Mouse (Mus musculus) brain, embryonic 14.5 days (tissue): ENCODE results near the gene Pex14. TPM values are rescaled to one million over a fixed set of nuclear protein-coding genes. Genes with fewer than 3 reads are reported as not detected.
A peak's percentile ranks its signal among the peaks of the same experiment; 100 is the strongest.

Experiments
- DNase-seq: peaks from one replicate; pipeline ENCODE4 v3.0.0-alpha.2; 2011; ENCODE audit warnings: low read depth
- CTCF ChIP-seq: fragments of 200-500 bp; IDR thresholded peaks from 2 replicates; pipeline ENCODE4 v1.5.1; 2012; ENCODE audit warnings: inconsistent platforms, mild to moderate bottlenecking, moderate library complexity, borderline replicate concordance; ENCODE audit not compliant: insufficient read depth, insufficient read length; ENCODE audit errors: extremely low read depth
- POLR2A ChIP-seq: fragments of 200-500 bp; IDR thresholded peaks from 2 replicates; pipeline ENCODE4 v1.6.1; 2012; ENCODE audit warnings: mild to moderate bottlenecking, inconsistent platforms, borderline replicate concordance; ENCODE audit not compliant: poor library complexity, insufficient read depth, insufficient read length, severe bottlenecking; ENCODE audit errors: extremely low read depth
- polyA plus RNA-seq: library from polyadenylated mRNA; depleted of rRNA; stranded (reverse); fragments of >200 nt; gene quantifications from 2 replicates; pipeline ENCODE4 v1.2.3, GENCODE M21; 2012

Pex14 gene
- polyA plus RNA-seq, 1 experiment: 35.1 TPM

DNA sequence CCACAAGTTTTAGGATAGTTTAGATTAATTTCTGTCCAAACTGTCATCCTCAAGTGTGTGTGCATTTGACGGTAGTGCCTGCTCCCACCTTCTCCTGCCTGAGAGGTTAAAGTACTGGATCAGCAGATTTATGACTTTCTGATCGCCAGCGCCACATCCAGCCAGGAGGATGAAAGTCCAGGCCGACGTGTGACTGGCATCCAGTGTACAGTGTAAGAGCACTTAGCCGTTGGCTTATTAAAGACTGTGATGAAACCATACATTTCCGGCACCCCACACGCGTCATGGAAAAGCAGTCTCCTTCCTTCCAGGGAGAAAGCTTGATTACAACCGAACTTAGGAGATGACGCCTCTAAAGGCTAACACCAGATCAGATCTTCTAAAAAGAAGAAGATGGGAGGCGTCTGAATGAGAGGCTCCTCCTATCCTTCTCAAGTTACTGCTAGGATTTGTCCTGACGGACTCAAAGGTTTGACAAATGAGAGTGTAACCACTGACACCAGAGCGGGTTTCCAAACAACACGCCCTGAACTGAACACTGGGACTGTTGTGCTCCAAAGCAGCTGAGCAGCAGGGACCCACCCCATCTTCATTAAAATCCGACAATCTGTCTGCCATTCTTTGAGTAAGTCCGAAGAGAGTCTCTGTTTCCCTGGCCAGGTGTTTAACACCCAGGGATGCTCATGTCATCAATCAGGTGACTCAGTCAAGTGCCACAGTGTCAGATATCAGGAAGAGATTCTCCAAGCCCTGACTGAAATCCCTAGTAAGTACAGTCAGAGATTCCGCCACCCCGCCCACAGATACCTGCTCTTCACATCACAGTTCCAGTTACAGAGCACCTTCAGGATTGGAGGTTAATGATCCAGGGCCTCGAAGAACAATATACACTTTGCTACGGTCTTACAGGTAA lies 37.0 kb downstream of the Pex14 start:
- no peak for DNase-seq
- TF ChIP-seq POLR2A (no peak), CTCF (no peak)

DNA sequence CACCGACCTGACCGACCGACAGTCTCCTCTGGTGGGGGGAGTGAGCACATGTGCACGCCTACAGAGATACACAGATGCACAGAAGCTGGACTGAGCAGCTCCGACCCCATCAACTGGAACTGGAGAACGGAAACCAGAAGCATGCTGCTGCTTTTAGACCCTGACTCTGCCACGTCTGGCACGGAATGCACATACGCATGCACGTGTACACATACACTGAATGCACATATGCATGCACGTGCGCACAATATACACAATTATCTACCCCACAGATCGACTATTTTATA lies 38.3 kb downstream of the Pex14 start:
- DNase-seq: no peak
- TF ChIP-seq POLR2A (no peak), CTCF (no peak)

GRCm38 (mm10) chr4:149060621-149061431 lies 38.9 kb downstream of the Pex14 start:
- no peak for TF ChIP-seq POLR2A
- TF ChIP-seq CTCF: peak; percentile 19; the same call in 1 of the 2 replicates
- peak; percentile 55 for DNase-seq

- TF ChIP-seq CTCF: no peak
- TF ChIP-seq POLR2A: no peak
- DNase-seq: no peak
These were observed 40.0 kb downstream of the Pex14 start for GRCm38 (mm10) chr4:149059713-149060112.

DNA sequence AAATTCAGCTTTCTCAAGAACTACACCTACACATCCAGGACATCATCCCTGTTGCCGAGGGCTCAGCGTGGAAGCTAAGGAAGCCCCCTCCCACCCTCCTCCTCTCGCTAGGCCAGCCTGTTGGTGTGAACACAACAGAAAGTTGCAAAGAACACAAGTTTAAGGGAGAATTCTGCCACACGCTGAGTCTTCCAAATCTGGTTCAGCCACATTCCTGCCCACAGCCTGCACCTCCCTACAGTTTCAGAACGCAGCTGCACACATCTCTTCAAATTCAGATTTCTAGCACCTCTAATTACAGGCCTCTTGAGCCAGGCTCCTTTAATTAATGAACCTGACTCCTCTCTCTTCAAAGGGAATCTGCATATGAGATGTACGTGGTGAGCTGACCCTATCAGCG lies 41.4 kb downstream of the Pex14 start:
- DNase-seq: no peak

DNA sequence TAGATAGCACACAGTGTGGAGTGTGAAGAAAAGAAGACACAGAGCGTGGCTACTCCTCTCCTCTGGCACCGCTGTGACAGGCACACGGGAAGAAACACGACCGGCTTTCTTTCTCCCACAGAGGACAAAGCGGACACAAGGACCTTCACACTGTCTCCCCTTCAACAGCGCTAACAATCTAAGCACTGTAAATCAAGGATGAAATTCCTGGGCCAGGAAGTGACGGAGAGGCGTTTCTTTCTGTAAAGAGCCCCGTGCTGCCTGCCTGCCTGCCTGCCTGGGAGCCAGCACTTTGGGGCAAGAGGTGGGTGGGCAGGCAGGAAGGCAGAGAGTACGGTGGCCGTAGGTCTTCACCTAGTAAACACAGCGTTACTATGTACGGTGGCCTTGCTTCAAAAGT lies 42.2 kb downstream of the Pex14 start:
- DNase-seq: no peak
- no peak for TF ChIP-seq CTCF
- TF ChIP-seq POLR2A: no peak

More for the DNA sequence above, 41.4 kb downstream of the Pex14 start:
- no peak for TF ChIP-seq CTCF
- TF ChIP-seq POLR2A: no peak

DNA sequence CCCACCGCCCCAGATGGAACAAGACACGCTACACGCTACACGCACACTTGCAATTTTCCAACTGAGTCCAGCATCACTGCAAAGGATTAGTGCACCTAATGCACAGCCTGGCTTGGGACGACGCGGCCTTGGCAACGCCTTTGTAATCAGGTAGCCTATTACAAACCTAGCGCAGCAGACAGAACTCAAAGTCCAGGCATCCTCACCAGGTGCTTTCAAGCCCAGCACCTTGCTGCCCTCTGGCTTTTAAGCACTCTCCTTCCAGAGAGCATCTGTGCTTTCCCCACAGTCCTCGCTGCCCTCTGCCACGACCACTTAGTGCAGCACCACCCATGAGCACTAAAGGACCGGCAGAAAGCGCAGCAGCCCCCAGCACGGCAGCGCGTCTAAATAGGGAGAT lies 42.7 kb downstream of the Pex14 start:
- TF ChIP-seq CTCF (no peak), POLR2A (no peak)

GRCm38 (mm10) chr4:149055847-149056246 lies 43.8 kb downstream of the Pex14 start:
- no peak for TF ChIP-seq CTCF
- no peak for TF ChIP-seq POLR2A
- DNase-seq: no peak

More for the DNA sequence above, 42.7 kb downstream of the Pex14 start:
- no peak for DNase-seq

GRCm38 (mm10) chr4:149049351-149050159 lies 50.1 kb downstream of the Pex14 start:
- no peak for TF ChIP-seq CTCF
- no peak for TF ChIP-seq POLR2A
- DNase-seq: peak; percentile 80

DNA sequence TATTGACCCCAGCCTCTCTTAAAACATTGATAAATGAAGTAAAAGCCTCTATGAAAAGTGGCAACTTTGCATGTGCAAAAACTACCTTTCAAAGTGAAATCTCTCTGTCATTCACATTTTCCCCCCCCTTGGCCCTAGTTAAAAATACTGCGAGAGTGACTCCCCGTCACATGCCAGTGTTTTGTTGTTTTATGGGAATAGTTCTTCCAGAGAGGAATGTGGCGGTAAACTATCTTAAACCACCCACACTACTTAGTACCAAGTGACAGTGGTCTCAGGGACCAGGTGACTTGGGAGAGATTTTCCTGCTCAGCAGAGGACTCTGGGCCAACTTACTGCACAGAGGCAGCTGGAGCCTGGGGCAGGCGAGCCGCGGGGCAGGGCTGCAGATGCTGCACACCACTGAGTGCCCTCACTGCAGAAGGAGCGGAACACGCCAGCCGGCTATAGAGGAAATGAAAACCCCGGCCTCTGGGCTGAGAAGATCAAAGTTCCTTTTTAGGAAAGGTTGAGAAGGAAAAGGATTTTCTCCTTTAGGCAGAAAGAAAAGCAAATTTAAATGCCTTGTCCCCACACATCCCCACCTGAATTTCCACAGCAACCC lies 50.9 kb downstream of the Pex14 start:
- DNase-seq: peak; percentile 58
- TF ChIP-seq POLR2A (no peak), CTCF (no peak)
